Mouse (Mus musculus): Measurements from ENCODE around the gene Lhx1. TPM values are rescaled to one million over a fixed set of nuclear protein-coding genes. Genes with fewer than 3 reads are reported as not detected.

Lhx1 gene
- total and polyA plus RNA-seq, 2 experiments = not detected

DNA sequence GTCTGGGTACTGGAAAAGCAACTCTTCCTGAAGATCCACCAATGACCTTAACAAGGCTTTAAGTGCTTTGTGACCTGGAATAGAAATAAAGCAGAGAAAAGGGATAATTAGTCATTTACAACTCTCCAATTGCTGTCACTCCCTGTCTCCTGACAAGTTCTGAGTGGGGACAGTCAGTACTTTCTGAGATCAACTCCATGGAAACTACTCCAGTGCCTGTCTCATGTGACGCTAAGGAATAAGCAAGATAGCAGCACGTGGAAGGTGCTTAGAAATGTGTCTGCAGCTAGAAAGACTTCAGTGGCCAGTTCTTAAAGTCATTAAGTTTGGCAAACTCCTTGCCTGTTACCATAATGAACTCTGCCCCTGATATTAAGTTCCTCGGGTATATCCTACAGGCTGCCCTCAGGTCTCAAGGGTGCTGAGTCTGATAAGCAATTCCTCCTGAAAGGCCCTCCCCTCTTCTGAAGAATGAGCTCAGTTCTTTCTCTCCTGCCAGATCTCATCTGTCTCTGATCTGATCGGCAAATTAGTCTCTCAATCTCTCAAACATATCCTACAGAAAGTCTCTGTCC, 52.2 kb downstream of the Lhx1 start:
- no peak for TF ChIP-seq POLR2A (IDR thresholded peaks at IDR 0.05; ENCODE audit: extremely low read depth, insufficient read depth, low read length)
- TF ChIP-seq CTCF (IDR thresholded peaks at IDR 0.05; ENCODE audit: low read depth, low read length) = no peak
- 86% methylated on average over 4 of the region's 4 CpGs for WGBS
- H3K36me3 ChIP-seq (ENCODE audit: control insufficient read depth, insufficient read depth, low read length) = peaks cover 22% of the 10 kb centered on the region

More for the DNA sequence above, 52.2 kb downstream of the Lhx1 start:
- no peak for DNase-seq (ENCODE audit: extremely low read depth, low read depth, low spot score)
- no peaks in the 10 kb centered on the region for H3K79me2 ChIP-seq (ENCODE audit: control insufficient read depth, insufficient read depth, low read length)
- H3K4me3 ChIP-seq (ENCODE audit: insufficient read depth, low read depth, low read length) = no peak overlapping the region
- no peaks in the 10 kb centered on the region for H3K4me1 ChIP-seq (ENCODE audit: control insufficient read depth, insufficient read depth, low read length)
- no peak overlapping the region for H3K27ac ChIP-seq (replicated peaks; ENCODE audit: insufficient read depth, low read depth, low read length)
- no peak overlapping the region for H3K9ac ChIP-seq (ENCODE audit: low read depth, low read length)
- no peaks in the 10 kb centered on the region for H3K27me3 ChIP-seq (ENCODE audit: control insufficient read depth, insufficient read depth, low read length)

Other genes starting within 250 kb of the Lhx1 start
- gene Aatf, start 12.0 kb downstream of the Lhx1 start, total RNA-seq (2014; rRNA removed) = 11.5 and 14.0 TPM in 2 replicates
- gene Aatf, start 12.0 kb downstream of the Lhx1 start, polyA plus RNA-seq (2012; rRNA removed) = 3.1 and 3.9 TPM in 2 replicates

Data from liver, adult 2 months (tissue).